Mouse (Mus musculus): ENCODE measurements at regions not wholly inside any gene's neighbourhood (a gene's known extent, or its start where the extent isn't known, plus 50 kb on each side); places are given as distances from the start of the nearest gene placed in this dataset.

DNA sequence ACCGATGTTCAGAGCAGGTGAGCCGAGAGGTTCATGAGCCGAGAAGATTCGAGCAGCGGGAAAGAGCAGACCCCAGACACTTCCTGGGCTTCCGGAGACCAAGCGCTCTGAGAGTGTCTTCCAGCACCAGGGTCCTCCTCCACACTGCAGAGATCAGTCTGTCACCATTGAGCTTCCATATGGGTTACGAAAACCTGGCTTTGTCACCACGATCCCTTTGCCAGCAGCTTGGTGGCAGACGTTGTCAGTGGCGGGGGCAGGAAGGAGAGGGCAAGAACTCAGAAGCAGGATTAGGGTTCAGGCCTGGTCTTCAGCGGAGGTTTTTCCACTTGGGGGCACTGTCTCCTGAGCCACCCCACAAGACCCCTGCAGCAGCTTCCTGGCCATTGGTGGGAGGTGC, 288.5 kb downstream of the Ptpru start:
- DNase-seq (ENCODE audit: low spot score in 2 of 2), result no peak

DNA sequence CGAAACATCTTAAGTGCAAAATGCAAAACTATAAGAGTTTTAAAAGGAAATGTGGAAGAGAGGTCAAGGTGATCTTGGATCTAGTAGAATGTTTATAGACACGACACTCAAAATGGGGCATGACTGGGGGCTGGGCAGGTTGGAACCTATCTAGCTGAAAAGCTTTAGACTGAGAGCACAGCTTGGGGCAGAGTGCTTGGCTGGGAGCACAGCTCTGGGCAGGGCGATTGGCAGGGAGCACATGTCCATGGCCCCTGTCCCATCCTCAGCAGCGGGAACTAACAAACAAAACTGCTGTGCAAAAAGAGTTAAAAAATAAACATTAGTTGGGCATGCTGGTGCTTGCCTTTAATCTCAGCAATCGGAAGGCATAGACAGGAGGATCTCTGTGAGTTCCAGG, 279.6 kb downstream of the Ptpru start:
- no peak for DNase-seq (ENCODE audit: low spot score in 2 of 2)

GRCm38 (mm10) chr4:131563851-131564250, 274.2 kb downstream of the Ptpru start:
- no peak for DNase-seq (ENCODE audit: low spot score in 2 of 2)

- DNase-seq (ENCODE audit: low spot score in 2 of 2), result no peak
These were observed 272.9 kb downstream of the Ptpru start for GRCm38 (mm10) chr4:131565203-131565602.

DNA sequence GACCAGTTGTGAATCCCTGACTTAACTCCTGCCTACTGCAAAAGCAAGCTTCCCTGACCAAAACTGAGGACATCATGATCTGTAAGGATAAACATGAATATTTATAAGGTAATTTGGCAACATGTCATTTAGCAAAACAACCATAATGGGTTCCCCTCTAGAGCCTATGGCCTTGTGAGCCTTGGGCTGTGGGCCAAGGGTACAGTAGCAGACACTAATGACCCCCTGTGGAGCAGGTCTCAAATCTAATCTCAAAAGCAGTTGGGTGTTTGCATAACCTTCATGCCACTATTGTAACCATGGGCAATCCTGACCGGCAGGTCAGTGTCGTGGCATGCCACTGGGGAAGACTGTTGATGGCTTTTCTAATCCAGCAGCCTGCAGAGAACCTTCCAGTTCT, 270.8 kb downstream of the Ptpru start:
- no peak for DNase-seq (ENCODE audit: low spot score in 2 of 2)

- DNase-seq (ENCODE audit: low spot score in 2 of 2), result no peak
These were observed 268.9 kb downstream of the Ptpru start for GRCm38 (mm10) chr4:131569156-131569555.

DNA sequence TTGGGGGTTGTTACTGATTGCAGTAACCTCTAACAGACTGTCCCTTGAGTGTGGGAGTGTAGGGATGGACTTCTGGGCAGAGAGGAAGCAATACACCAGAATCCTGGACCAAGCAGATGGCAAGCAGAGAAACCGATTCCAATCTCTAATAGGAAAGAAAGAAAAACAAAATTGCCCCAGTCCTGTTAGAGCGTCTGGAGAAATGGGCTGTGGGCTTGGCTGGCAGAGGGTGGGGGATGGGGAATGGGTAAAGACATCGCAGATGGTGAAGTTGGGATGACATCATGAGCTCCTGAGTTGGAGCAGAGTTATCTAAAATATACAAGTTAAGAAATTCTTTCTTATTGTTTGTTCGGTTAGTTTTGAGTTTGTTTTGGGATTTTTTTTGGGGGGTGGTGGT, 260.5 kb downstream of the Ptpru start:
- DNase-seq (ENCODE audit: low spot score in 2 of 2), result no peak

DNA sequence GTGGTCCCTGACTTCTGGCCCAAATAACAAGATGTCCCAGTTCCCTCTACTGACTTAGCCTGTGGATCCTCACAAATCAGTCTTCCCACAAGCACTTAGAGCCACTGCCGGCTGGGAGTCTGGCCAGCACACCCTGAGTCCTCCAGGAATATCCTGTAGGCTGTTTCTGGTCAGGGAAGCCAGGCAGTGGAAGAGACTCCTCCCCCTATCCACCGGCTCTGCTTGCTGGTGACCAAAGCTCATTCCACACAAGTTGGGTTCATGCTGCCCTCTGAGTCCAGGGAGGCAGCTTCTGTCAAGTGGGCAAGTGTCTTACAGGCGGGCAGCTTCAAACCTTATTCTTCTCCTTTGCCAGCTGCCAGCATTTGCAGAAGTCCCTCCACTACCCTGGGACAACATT, 252.1 kb downstream of the Ptpru start:
- DNase-seq (ENCODE audit: low spot score in 2 of 2), result no peak

DNA sequence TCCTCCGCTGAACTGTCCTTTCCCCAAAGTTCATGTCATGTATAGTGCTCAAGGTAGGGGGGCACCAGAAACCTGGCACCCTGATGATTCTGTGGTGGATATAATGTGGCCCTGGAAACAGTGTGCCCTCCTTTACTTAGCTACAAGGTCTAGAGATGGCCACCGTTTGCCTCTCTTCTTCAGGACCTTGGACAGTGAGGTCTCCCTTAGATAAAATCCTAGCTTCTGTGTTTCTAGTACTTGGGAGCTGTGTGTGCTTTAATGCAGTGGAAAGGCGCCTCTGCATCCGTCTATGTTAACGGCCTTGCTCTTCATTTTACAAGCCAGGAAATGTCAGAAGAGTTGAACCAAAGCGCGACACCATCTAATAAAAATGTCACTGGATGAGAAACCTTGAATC, 250.6 kb downstream of the Ptpru start:
- no peak for DNase-seq (ENCODE audit: low spot score in 2 of 2)

DNA sequence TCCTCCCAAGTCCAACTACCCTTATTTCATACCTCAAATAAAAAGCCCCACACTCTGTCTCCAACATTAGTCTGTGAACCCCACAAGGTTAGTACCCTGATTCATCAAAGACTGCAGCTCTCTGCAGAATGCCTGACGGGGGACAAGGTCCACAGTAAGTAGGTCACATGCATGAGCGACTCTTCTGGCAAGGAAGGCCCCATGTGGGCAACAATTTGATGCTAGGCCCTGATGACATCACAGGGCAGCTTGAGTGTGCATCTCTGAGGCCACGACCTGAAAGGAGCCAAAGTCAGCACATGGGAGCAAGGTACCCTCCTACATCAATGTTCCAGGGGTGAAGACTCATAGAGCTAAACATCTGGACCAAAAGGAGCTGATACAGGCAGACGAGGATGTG, 248.0 kb downstream of the Ptpru start:
- no peak for DNase-seq (ENCODE audit: low spot score in 2 of 2)

- no peak for DNase-seq (ENCODE audit: low spot score in 2 of 2)
These were observed 246.6 kb downstream of the Ptpru start for GRCm38 (mm10) chr4:131591456-131591855.

GRCm38 (mm10) chr4:131597996-131598395, 240.1 kb downstream of the Ptpru start:
- no peak for DNase-seq (ENCODE audit: low spot score in 2 of 2)

GRCm38 (mm10) chr4:131614434-131614833, 223.7 kb downstream of the Ptpru start:
- DNase-seq (ENCODE audit: low spot score in 2 of 2), result no peak

GRCm38 (mm10) chr4:131615587-131615986, 222.5 kb downstream of the Ptpru start:
- DNase-seq (ENCODE audit: low spot score in 2 of 2), result peak in 1 of 2 experiments; percentile 11

DNA sequence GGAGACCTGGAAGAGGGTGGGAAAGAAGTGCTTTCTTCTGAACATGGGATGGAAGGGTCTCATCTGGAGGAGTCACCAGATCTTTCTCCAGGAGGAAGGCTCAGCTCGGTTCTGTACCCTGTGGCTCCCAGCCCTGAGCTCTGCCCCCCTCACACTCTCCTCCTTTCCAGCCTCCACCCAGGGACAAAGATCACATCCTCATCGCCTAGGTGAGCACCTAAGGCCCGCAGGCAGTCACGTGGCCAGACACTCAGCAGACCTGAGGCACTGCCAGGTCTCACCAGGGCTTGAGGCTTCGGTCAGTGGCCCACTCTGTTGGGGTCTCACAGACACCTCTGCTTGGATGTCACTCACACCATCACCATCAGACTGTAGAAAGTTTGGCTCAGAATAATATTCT, 200.0 kb downstream of the Ptpru start:
- DNase-seq (ENCODE audit: low spot score in 2 of 2), result no peak

GRCm38 (mm10) chr4:131656034-131656433, 182.1 kb downstream of the Ptpru start:
- no peak for DNase-seq (ENCODE audit: low spot score in 2 of 2)

DNA sequence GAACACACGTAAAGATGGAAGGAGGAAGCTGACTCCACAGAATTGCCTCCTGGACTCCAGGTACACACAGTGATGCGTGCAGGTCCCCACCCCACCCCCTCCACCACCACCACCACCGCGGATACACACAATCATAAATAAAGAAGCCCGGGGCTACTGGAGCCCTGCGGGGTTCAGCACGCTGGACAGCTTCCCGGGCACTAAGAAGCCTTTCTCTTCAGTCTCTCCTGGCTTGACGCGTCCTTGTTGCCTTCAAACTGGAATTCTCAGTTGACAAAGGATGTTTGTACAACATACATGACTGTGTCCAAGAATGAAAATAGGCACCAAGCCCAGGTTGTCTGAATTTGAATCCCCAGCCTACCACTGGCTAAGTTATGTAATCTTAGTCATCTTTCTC, 180.2 kb downstream of the Ptpru start:
- DNase-seq (ENCODE audit: low spot score in 2 of 2), result no peak

DNA sequence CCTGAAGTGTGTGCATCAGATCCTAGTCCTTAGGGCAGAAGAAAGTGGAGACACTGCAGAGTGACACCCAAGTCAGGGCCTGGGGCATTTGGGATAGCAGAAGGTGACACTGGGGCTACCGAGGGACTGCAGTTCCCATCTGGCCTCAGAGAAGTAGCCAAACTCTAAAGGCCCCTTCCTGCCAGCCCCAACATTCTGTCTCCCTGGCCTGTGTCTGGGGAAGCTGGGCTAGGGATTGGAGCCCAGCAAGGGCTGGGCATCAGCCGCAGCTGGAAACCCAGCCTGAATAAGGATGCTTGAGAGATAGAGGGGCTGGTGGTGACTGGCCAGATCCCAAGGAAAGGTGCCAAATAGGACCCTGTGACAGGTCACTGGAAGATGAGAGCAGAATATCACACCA, 177.2 kb downstream of the Ptpru start:
- no peak for DNase-seq (ENCODE audit: low spot score in 2 of 2)

- DNase-seq (ENCODE audit: low spot score in 2 of 2), result no peak
These were observed 166.1 kb downstream of the Ptpru start for GRCm38 (mm10) chr4:131671784-131672515.

- DNase-seq (ENCODE audit: low spot score in 2 of 2), result no peak
These were observed 160.1 kb downstream of the Ptpru start for GRCm38 (mm10) chr4:131677966-131678365.

DNA sequence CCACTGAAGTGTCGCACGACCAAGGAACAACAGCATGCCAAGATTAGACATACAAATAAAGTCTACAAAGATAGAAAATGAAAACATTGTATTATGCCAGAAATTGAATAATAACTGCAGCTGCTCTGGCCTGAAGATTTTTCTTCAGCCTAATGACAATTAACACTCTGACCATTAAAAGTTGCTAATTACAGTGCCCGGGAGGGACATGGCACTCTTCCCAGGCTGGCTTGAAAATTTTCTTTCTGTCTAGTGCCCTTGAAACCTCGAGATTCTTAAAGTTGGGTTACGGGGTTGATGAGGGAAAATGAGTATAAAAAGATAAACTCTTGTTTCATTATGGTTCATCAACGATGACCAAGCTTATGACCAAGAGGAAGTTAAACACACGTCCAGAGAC, 154.9 kb downstream of the Ptpru start:
- no peak for DNase-seq (ENCODE audit: low spot score in 2 of 2)

DNA sequence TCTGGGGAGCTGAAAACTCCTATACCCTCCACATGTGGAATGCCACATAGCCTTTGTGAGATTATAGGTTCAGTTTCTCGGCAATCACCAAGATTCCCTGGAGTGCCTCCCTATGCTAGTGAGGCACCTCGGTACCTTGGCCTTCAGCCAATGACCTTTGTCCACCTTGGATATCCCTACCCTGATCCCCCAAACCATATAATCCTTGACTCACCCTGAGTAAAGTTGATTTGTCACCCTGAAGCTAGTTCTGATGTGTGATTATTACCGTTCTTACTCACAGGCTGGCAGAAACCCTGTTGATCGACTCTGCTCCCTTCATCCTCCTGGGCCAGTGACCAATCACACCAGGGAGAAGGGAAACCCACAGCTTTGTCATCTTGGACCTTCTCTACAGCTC, 152.5 kb downstream of the Ptpru start:
- DNase-seq (ENCODE audit: low spot score in 2 of 2), result no peak

- DNase-seq (ENCODE audit: low spot score in 2 of 2), result no peak
These were observed 143.9 kb downstream of the Ptpru start for GRCm38 (mm10) chr4:131694232-131694631.

Measured in left cerebral cortex, adult 8-10 months (tissue).